Mouse (Mus musculus) myocyte (in vitro differentiated cells): ENCODE measurements at regions not wholly inside any gene's neighbourhood (a gene's known extent, or its start where the extent isn't known, plus 50 kb on each side); places are given as distances from the start of the nearest gene placed in this dataset.

Experiments
- CEBPB ChIP-seq: IDR thresholded peaks from 2 replicates; pipeline ENCODE4 v1.6.1; 2011; ENCODE audit warnings: mild to moderate bottlenecking, moderate library complexity; ENCODE audit not compliant: poor library complexity, insufficient read depth, severe bottlenecking
- MAX ChIP-seq: IDR thresholded peaks from one replicate; pipeline ENCODE4 v1.6.1; 2011; ENCODE audit warnings: low read depth, mild to moderate bottlenecking, control low read depth
- POLR2A ChIP-seq: IDR thresholded peaks from one replicate; pipeline ENCODE4 v1.6.1; 2011; ENCODE audit warnings: low read depth, mild to moderate bottlenecking, control low read depth, moderate library complexity; ENCODE audit not compliant: insufficient read length
- POLR2AphosphoS2 ChIP-seq: IDR thresholded peaks from one replicate; pipeline ENCODE4 v1.6.1; 2011; ENCODE audit warnings: low read depth, control low read depth; ENCODE audit not compliant: insufficient read length
- SRF ChIP-seq: IDR thresholded peaks from one replicate; pipeline ENCODE4 v1.6.1; 2011; ENCODE audit warnings: low read depth; ENCODE audit not compliant: control insufficient read depth, insufficient read length

DNA sequence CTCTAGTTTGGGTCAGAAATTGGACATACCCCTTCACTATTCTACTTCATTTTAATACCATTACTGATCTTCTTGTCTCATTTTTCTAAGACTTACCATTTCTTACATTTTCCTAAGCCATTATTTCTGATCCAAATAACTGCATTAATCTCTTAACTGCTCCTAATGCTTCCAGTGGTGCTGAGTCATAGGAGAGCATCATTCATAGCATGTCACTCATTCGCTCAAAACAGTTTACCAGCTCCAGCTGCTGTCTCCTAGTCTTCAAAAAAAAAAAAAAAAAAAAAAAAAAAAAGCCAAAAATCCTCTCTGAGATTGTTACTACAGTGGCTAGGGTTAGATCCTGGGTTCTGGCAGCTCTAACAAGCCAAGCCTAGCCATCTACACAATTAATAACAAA lies 162.0 kb upstream of the Atp1b1 start:
- TF ChIP-seq MAX: no peak
- no peak for TF ChIP-seq SRF
- TF ChIP-seq POLR2A: no peak
- TF ChIP-seq POLR2AphosphoS2: no peak
- no peak for TF ChIP-seq CEBPB
